In genomic region chr1:191432531-191432930, GRCm38 (mm10) we compare ENCODE assay signal across 11 mouse cellular contexts. TPM values are rescaled to one million over a fixed set of nuclear protein-coding genes. Genes with fewer than 3 reads are reported as not detected.
A peak's percentile ranks its signal among the peaks of the same experiment; 100 is the strongest.
DNase-seq lines count a peak whose midpoint lies in the region; ATAC-seq and TF ChIP-seq lines count a peak whose summit lies in the region.
"Had no signal": no experiment of that assay in that cellular context is flagged by ENCODE, and none has a peak within 500 bp of the region (broad histone marks: within the 10 kb centered on the region; RNA-seq: fewer than 3 reads in every experiment).

No protein-coding gene starts in this region.

- H3K9me3 ChIP-seq in heart, embryonic 16.5 days (replicated peaks; ENCODE audit: control insufficient read depth, low read length) = no peaks in the 10 kb centered on the region
- H3K9me3 ChIP-seq in MEL (replicated peaks; ENCODE audit: insufficient read depth, low read length) = no peaks in the 10 kb centered on the region
- no peaks in the 10 kb centered on the region for H3K9me3 ChIP-seq in liver, embryonic 15.5 days (replicated peaks)
- H3K9me3 ChIP-seq in hindbrain, embryonic 16.5 days (ENCODE audit: control insufficient read depth, low read length) = no peaks in the 10 kb centered on the region

- H3K36me3 ChIP-seq in heart, embryonic 16.5 days (ENCODE audit: control insufficient read depth, insufficient read depth) = no peaks in the 10 kb centered on the region
- peaks cover 0 to 24% of the 10 kb centered on the region in 2 experiments; a peak in 2 of 4 replicates for H3K36me3 ChIP-seq in MEL (ENCODE audit: control insufficient read depth in 1 of 2, insufficient read depth in 2 of 2, low read length in 2 of 2)
- no peaks in the 10 kb centered on the region for H3K36me3 ChIP-seq in kidney, adult 2 months (ENCODE audit: control insufficient read depth, insufficient read depth, low read length)
- H3K36me3 ChIP-seq in liver, embryonic 15.5 days (replicated peaks) = no peaks in the 10 kb centered on the region
- no peaks in the 10 kb centered on the region for H3K36me3 ChIP-seq in hindbrain, embryonic 16.5 days (ENCODE audit: control insufficient read depth, insufficient read depth, low read length)

- DNase-seq in heart, adult 8-10 months (ENCODE audit: low spot score) = no peak
- DNase-seq in MEL (ENCODE audit: low read depth, low spot score) = no peak
- peak; percentile 75 for DNase-seq in kidney, adult 2 months
- no peak for DNase-seq in gastrocnemius, postnatal 4 days (ENCODE audit: low spot score in 2 of 2)
- no peak for DNase-seq in adrenal gland, postnatal 14 days
- DNase-seq: adrenal gland, postnatal 36 days; cerebellum, postnatal 25 days; spleen, adult 18-20 months had no signal

- no peaks in the 10 kb centered on the region for H3K27me3 ChIP-seq in heart, embryonic 16.5 days (ENCODE audit: control insufficient read depth, insufficient read depth, low read length)
- no peaks in the 10 kb centered on the region for H3K27me3 ChIP-seq in MEL (ENCODE audit: control insufficient read depth in 1 of 2, insufficient read depth in 2 of 2, low read length in 2 of 2)
- no peaks in the 10 kb centered on the region for H3K27me3 ChIP-seq in kidney, adult 2 months (replicated peaks; ENCODE audit: control insufficient read depth, insufficient read depth, low read length)
- H3K27me3 ChIP-seq in liver, embryonic 15.5 days = no peaks in the 10 kb centered on the region
- H3K27me3 ChIP-seq in hindbrain, embryonic 16.5 days (replicated peaks; ENCODE audit: control insufficient read depth, insufficient read depth, low read length) = no peaks in the 10 kb centered on the region

- H3K27ac ChIP-seq in heart, embryonic 16.5 days (ENCODE audit: low read length) = no peak overlapping the region
- H3K27ac ChIP-seq in MEL (ENCODE audit: control insufficient read depth, low read depth, low read length) = peak overlapping the region; percentile 88
- peak overlapping the region; percentile 86 for H3K27ac ChIP-seq in kidney, adult 2 months (ENCODE audit: insufficient read depth, low read depth, low read length)
- no peak overlapping the region for H3K27ac ChIP-seq in liver, embryonic 15.5 days (replicated peaks)
- H3K27ac ChIP-seq in hindbrain, embryonic 16.5 days (ENCODE audit: low read depth, low read length) = no peak overlapping the region

- WGBS in heart, embryonic 16.5 days = 36% methylated on average over 7 of the region's 7 CpGs
- WGBS in kidney, adult 2 months = 26% methylated on average over 7 of the region's 7 CpGs
- 24% methylated on average over 7 of the region's 7 CpGs for WGBS in liver, embryonic 15.5 days (ENCODE audit: insufficient replicate concordance)
- 51% methylated on average over 7 of the region's 7 CpGs for WGBS in hindbrain, embryonic 16.5 days

- H3K4me2 ChIP-seq in heart, embryonic 16.5 days (ENCODE audit: low read depth, low read length) = peak overlapping the region; percentile 25; the same call in 1 of the 2 replicates
- peak overlapping the region; percentile 55 for H3K4me2 ChIP-seq in liver, embryonic 15.5 days
- H3K4me2 ChIP-seq in hindbrain, embryonic 16.5 days (ENCODE audit: low read length) = no peak overlapping the region

- no peak for TF ChIP-seq POLR2A in MEL (IDR thresholded peaks at IDR 0.05; ENCODE audit: control insufficient read depth in 1 of 2, insufficient read depth in 1 of 2, low read depth in 1 of 2, low read length in 2 of 2, poor library complexity in 1 of 2)
- no peak for TF ChIP-seq POLR2A in kidney, adult 2 months (IDR thresholded peaks at IDR 0.05; ENCODE audit: low read depth, low read length)

- H3K4me1 ChIP-seq in heart, embryonic 16.5 days (ENCODE audit: control insufficient read depth, insufficient read depth, low read length) = peaks cover 30% of the 10 kb centered on the region
- H3K4me1 ChIP-seq in MEL (ENCODE audit: control insufficient read depth in 1 of 2, insufficient read depth in 2 of 2, low read length in 2 of 2) = peaks cover 31 to 34% of the 10 kb centered on the region in 2 experiments
- H3K4me1 ChIP-seq in kidney, adult 2 months (ENCODE audit: control insufficient read depth, insufficient read depth, low read length) = peaks cover 28% of the 10 kb centered on the region
- H3K4me1 ChIP-seq in liver, embryonic 15.5 days (replicated peaks) = peaks cover 23% of the 10 kb centered on the region
- H3K4me1 ChIP-seq in hindbrain, embryonic 16.5 days (ENCODE audit: control insufficient read depth, insufficient read depth, low read depth, low read length) = peaks cover 9% of the 10 kb centered on the region

- no peaks in the 10 kb centered on the region; the same call in 1 of the 2 replicates for H3K79me2 ChIP-seq in MEL (ENCODE audit: control insufficient read depth, insufficient read depth, low read length, poor library complexity)

- H3K4me3 ChIP-seq in heart, embryonic 16.5 days (ENCODE audit: low read length) = no peak overlapping the region
- H3K4me3 ChIP-seq in MEL (ENCODE audit: control insufficient read depth in 1 of 2, insufficient read depth in 1 of 2, low read depth in 2 of 2, low read length in 2 of 2) = peak overlapping the region; percentile 66 to 98
- H3K4me3 ChIP-seq in kidney, adult 2 months (ENCODE audit: insufficient read depth, low read depth, low read length) = no peak overlapping the region
- peak overlapping the region; percentile 11; the same call in 1 of the 2 replicates for H3K4me3 ChIP-seq in liver, embryonic 15.5 days (replicated peaks)
- H3K4me3 ChIP-seq in hindbrain, embryonic 16.5 days (ENCODE audit: low read length) = no peak overlapping the region

- TF ChIP-seq CTCF in MEL (IDR thresholded peaks at IDR 0.05 in 2 of 3, conservative IDR thresholded peaks at IDR 0.05 in 1 of 3; ENCODE audit: control insufficient read depth in 1 of 3, insufficient read depth in 1 of 3, low read depth in 2 of 3, low read length in 3 of 3, poor library complexity in 1 of 3, severe bottlenecking in 1 of 3) = no peak
- no peak for TF ChIP-seq CTCF in kidney, adult 2 months (conservative IDR thresholded peaks at IDR 0.05; ENCODE audit: insufficient read depth, insufficient read length, low read depth, low read length)

- TF ChIP-seq RAD21 in MEL (IDR thresholded peaks at IDR 0.05; ENCODE audit: low read depth, low read length) = no peak

- no peak for TF ChIP-seq EP300 in MEL (IDR thresholded peaks at IDR 0.05; ENCODE audit: low read depth in 1 of 2, low read length in 2 of 2)

- no peak for ATAC-seq in heart, embryonic 16.5 days (replicated peaks; ENCODE audit: extremely low read depth, insufficient read depth, low FRiP score)
- no peak for ATAC-seq in liver, embryonic 15.5 days (ENCODE audit: insufficient read depth)
- ATAC-seq in hindbrain, embryonic 16.5 days = no peak

- H3K9ac ChIP-seq in heart, embryonic 16.5 days (ENCODE audit: low read length) = no peak overlapping the region
- H3K9ac ChIP-seq in MEL (ENCODE audit: control insufficient read depth, low read depth, low read length, poor library complexity, severe bottlenecking) = peak overlapping the region; percentile 79
- H3K9ac ChIP-seq in liver, embryonic 15.5 days = no peak overlapping the region
- no peak overlapping the region for H3K9ac ChIP-seq in hindbrain, embryonic 16.5 days (ENCODE audit: low read depth, low read length)

TF ChIP-seq in MEL, 35 proteins besides CTCF, POLR2A, EP300 and RAD21:
- no peak for TF ChIP-seq MYC (IDR thresholded peaks at IDR 0.05; ENCODE audit: low read depth, low read length)

RNA-seq across cellular contexts. Expression of gene Ppp2r5a, which starts 29.5 kb away (rescaled TPM):
- 22.8 and 27.2 TPM in 2 replicates for polyA plus RNA-seq in heart, embryonic 16.5 days (2015; fragmentation: Nextera tagmentation; extraction: Ambion mirVana)
- 10 to 100 TPM; 94.2 to 98.9 (median 97.9) TPM for total RNA-seq in heart, adult 8-10 months (2022)
- total RNA-seq in MEL (2012; rRNA removed) = 46.6 and 55.7 TPM in 2 replicates
- 10 to 100 TPM in 1 of 2 experiments, not detected in 1; 48.6 TPM for polyA plus RNA-seq in MEL (2012; ENCODE audit: insufficient read depth in 1 of 2, insufficient read length in 2 of 2, low read depth in 1 of 2, low replicate concordance in 2 of 2, missing spikeins in 1 of 2)
- 69.6 and 73.2 TPM in 2 replicates for polyA plus RNA-seq in kidney, adult 2 months (2012; rRNA removed)
- polyA plus RNA-seq in liver, embryonic 15.5 days (2015; fragmentation: Nextera tagmentation; extraction: Ambion mirVana) = 18.4 and 23.3 TPM in 2 replicates
- 10 to 100 TPM; 57.9 to 66.5 TPM for total RNA-seq in gastrocnemius, postnatal 4 days (2021)
- polyA plus RNA-seq in hindbrain, embryonic 16.5 days (2015; fragmentation: Nextera tagmentation; extraction: Ambion mirVana) = 6.3 and 6.7 TPM in 2 replicates
- 193 and 243 TPM in 2 replicates for total RNA-seq in adrenal gland, postnatal 14 days (2021)

Comparison
In these comparisons a context has a peak if more than half of its experiments do, and no peak if none do; other contexts are left out.
1. H3K27ac ChIP-seq: peak in MEL (single experiment) and kidney, adult 2 months (single experiment); none in heart, embryonic 16.5 days (single experiment), liver, embryonic 15.5 days (single experiment) and hindbrain, embryonic 16.5 days (single experiment).
2. H3K4me3 ChIP-seq: peak in MEL (2 of 2) and liver, embryonic 15.5 days (single experiment); none in heart, embryonic 16.5 days (single experiment), kidney, adult 2 months (single experiment) and hindbrain, embryonic 16.5 days (single experiment).